Mouse (Mus musculus): ENCODE data around the gene D17H6S53E. TPM values are rescaled to one million over a fixed set of nuclear protein-coding genes. Genes with fewer than 3 reads are reported as not detected.

The D17H6S53E gene
- polyA plus RNA-seq, 1 experiment from 2014 or later: 4.4 TPM

DNA sequence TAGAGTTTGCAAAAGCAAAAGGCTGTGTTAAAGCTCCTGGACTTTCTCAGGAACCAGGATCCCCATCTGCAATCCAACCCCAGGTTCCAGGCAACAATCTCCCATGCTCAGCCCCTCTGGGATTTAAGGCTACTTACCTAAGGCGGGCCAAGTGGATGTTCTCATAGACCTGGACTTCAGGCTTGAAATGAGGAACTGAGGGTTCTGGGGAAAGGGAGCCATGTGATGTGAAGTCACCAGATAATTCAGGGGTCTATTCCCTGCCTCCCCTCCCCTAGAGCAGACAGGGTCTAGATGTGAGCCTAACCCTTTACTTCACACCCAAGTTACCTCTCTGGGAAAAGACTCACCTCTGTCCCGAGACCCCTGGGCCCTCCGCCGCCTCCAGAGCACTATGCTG, 45.5 kb upstream of the D17H6S53E start:
- Histone ChIP-seq H3K4me1 (ENCODE audit: insufficient read depth) (peaks cover 17% of the 10 kb centered on the region), H3K4me2 (ENCODE audit: low read depth, low read length) (no peak overlapping the region; the same call in 1 of the 2 replicates), H3K4me3 (ENCODE audit: low read depth, low read length) (no peak overlapping the region), H3K27me3 (ENCODE audit: insufficient read depth, low read length) (0 out of 2 replicates have a peak, but pooled peaks cover 4% of the 10 kb centered on the region), H3K9ac (replicated peaks) (0 out of 2 replicates have a peak overlapping the region, but pooled peaks have one; percentile 33), H3K27ac (ENCODE audit: low read depth) (no peak overlapping the region; the same call in 1 of the 2 replicates), H3K36me3 (replicated peaks; ENCODE audit: insufficient read depth, low read length) (no peaks in the 10 kb centered on the region), H3K9me3 (ENCODE audit: low read length) (no peaks in the 10 kb centered on the region)
- WGBS (ENCODE audit: insufficient replicate concordance): 76% methylated on average over 4 of the region's 4 CpGs
- TF ChIP-seq EP300 (IDR thresholded peaks at IDR 0.05; ENCODE audit: low read depth) (no peak), CTCF (IDR thresholded peaks at IDR 0.05; ENCODE audit: low read depth) (no peak)
- ATAC-seq: no peak
- no peak for DNase-seq

DNA sequence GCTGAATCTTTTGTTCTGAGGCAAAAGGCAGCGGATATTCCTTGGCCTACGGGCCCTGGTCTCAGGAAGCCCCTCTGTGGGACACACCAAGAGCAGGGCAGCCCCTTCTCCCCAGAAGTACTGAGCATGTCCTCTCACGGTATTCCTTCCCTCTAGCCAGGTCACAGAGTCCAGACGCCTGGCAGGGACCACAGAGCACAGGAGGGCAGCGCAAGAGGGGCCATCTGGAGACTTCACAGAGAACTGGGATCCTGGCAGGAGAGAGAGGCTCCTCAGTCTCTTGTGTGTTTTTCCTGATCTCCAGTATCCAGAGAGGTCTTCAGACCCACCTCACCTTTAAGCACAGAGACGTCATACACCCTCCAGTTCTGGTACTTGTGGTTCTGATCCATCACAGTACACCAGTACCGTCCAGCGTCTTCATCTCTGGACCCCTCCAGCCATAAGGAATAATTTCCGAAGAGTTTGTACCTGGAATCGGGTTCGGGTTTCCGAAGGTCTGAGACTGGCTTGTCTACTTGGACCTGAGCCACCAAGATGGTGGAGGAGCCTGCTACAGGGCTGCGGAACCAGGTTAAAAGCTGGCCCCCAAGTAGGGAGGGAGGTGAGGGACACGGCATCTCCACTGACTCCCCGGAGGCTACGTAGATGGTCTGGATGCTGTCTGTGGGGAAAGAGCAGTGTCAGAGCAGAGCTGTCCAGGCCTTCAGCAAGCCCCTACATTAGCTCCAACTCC, 43.2 kb upstream of the D17H6S53E start:
- Histone ChIP-seq H3K4me2 (ENCODE audit: low read depth, low read length) (no peak overlapping the region), H3K27ac (ENCODE audit: low read depth) (no peak overlapping the region), H3K4me1 (ENCODE audit: insufficient read depth) (peaks cover 18% of the 10 kb centered on the region), H3K9me3 (ENCODE audit: low read length) (no peaks in the 10 kb centered on the region), H3K27me3 (ENCODE audit: insufficient read depth, low read length) (no peaks in the 10 kb centered on the region), H3K4me3 (ENCODE audit: low read depth, low read length) (no peak overlapping the region), H3K9ac (replicated peaks) (no peak overlapping the region), H3K36me3 (replicated peaks; ENCODE audit: insufficient read depth, low read length) (no peaks in the 10 kb centered on the region)
- no peak for ATAC-seq
- WGBS (ENCODE audit: insufficient replicate concordance): 86% methylated on average over 16 of the region's 16 CpGs
- DNase-seq: no peak
- TF ChIP-seq EP300 (IDR thresholded peaks at IDR 0.05; ENCODE audit: low read depth) (no peak), CTCF (IDR thresholded peaks at IDR 0.05; ENCODE audit: low read depth) (no peak)

DNA sequence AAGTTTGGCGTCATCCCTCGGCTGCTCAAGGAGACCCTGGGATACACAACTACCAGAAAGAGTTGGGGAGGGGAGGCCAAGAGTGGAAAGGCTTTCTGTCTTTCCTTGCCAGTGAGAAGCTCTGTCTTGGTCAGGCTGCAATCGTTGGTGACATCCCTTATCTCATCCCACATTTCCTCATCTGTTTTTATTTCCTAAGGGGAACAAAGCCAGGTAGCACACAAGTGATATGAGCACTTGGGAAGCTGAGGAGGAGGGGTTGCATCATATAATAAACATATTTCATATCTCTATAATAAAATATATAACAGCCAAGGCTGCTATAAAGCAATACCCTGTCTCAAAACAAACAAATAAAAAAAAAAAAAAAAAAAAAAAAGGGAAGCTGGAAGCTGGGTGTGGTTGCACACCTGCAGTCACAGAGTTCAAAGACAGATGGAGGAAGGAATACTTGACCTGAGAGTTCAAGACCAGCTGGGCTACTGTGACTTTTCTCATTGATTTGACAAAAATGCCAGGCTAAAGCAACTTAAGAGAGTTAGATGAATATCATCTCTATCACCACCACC, 42.2 kb upstream of the D17H6S53E start:
- Histone ChIP-seq H3K27ac (ENCODE audit: low read depth) (no peak overlapping the region), H3K36me3 (replicated peaks; ENCODE audit: insufficient read depth, low read length) (no peaks in the 10 kb centered on the region), H3K9me3 (ENCODE audit: low read length) (no peaks in the 10 kb centered on the region), H3K9ac (replicated peaks) (no peak overlapping the region), H3K4me3 (ENCODE audit: low read depth, low read length) (no peak overlapping the region), H3K4me1 (ENCODE audit: insufficient read depth) (peaks cover 16% of the 10 kb centered on the region), H3K4me2 (ENCODE audit: low read depth, low read length) (no peak overlapping the region), H3K27me3 (ENCODE audit: insufficient read depth, low read length) (no peaks in the 10 kb centered on the region)
- TF ChIP-seq CTCF (IDR thresholded peaks at IDR 0.05; ENCODE audit: low read depth) (no peak), EP300 (IDR thresholded peaks at IDR 0.05; ENCODE audit: low read depth) (no peak)
- DNase-seq: no peak
- no peak for ATAC-seq
- 47% methylated on average over 3 of the region's 3 CpGs for WGBS (ENCODE audit: insufficient replicate concordance)

- ATAC-seq: no peak
- H3K27ac ChIP-seq (ENCODE audit: low read depth): no peak within 1 kb of the TSS
- H3K4me3 ChIP-seq (ENCODE audit: low read depth, low read length): no peak within 1 kb of the TSS
- H3K4me2 ChIP-seq (ENCODE audit: low read depth, low read length): no peak within 1 kb of the TSS
- no peak within 1 kb of the TSS for H3K9ac ChIP-seq (replicated peaks)
- no peak for TF ChIP-seq EP300 (IDR thresholded peaks at IDR 0.05; ENCODE audit: low read depth)
- no peak for TF ChIP-seq CTCF (IDR thresholded peaks at IDR 0.05; ENCODE audit: low read depth)
- no peaks in the 10 kb centered on the region for H3K9me3 ChIP-seq (ENCODE audit: low read length)
- 49% methylated on average over 7 of the region's 7 CpGs for WGBS (ENCODE audit: insufficient replicate concordance)
- H3K4me1 ChIP-seq (ENCODE audit: insufficient read depth): peaks cover 12% of the 10 kb centered on the region
- no peaks in the 10 kb centered on the region for H3K27me3 ChIP-seq (ENCODE audit: insufficient read depth, low read length)
- no peaks in the 10 kb centered on the region for H3K36me3 ChIP-seq (replicated peaks; ENCODE audit: insufficient read depth, low read length)
- no peak for DNase-seq
Observed at GRCm38 (mm10) chr17:35085208-35085865, 40.8 kb upstream of the D17H6S53E start, which contains the start of gene Ly6g6f. Gene Ly6g6f, minus strand, starts transcription at chr17:35085610.

DNA sequence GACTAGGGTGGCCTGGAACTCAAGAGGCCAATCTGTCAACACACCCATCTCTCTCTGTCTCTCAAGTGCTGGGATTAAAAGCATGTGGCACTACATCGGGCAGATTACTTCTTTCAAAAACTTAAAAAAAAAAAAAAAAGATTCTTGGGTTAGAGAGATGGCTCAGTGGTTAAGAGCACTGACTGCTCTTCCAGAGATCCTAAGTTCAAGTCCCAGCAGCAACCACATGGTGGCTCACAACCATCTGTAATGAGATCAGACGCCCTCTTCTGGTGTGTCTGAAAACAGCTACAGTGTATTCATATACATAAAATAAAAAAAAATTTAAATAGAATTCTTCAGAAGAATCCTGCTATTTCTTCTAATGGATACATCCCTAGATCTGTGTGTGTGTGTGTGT, 38.0 kb upstream of the D17H6S53E start:
- DNase-seq (no peak), ATAC-seq (no peak)
- Histone ChIP-seq H3K4me2 (ENCODE audit: low read depth, low read length) (no peak overlapping the region), H3K36me3 (replicated peaks; ENCODE audit: insufficient read depth, low read length) (peaks cover 20% of the 10 kb centered on the region), H3K9ac (replicated peaks) (no peak overlapping the region), H3K27me3 (ENCODE audit: insufficient read depth, low read length) (no peaks in the 10 kb centered on the region), H3K4me1 (ENCODE audit: insufficient read depth) (peaks cover 13% of the 10 kb centered on the region), H3K27ac (ENCODE audit: low read depth) (no peak overlapping the region), H3K4me3 (ENCODE audit: low read depth, low read length) (no peak overlapping the region), H3K9me3 (ENCODE audit: low read length) (no peaks in the 10 kb centered on the region)
- TF ChIP-seq CTCF (IDR thresholded peaks at IDR 0.05; ENCODE audit: low read depth) (peak; percentile 41; the same call in 1 of the 2 replicates), EP300 (IDR thresholded peaks at IDR 0.05; ENCODE audit: low read depth) (no peak)
- 47% methylated on average over 2 of the region's 2 CpGs for WGBS (ENCODE audit: insufficient replicate concordance)

Data from liver, postnatal 0 days (tissue).